Mouse (Mus musculus) ES-Bruce4 (cell line): Measurements from ENCODE around the gene Mia. TPM values are rescaled to one million over a fixed set of nuclear protein-coding genes. Genes with fewer than 3 reads are reported as not detected.

Source experiments
- H3K27ac ChIP-seq: 2 replicates; pipeline ENCODE4 v1.5.1; 2012; ENCODE audit warnings: low read length, inconsistent platforms; ENCODE audit not compliant: insufficient read depth
- H3K27me3 ChIP-seq: 2 replicates; pipeline ENCODE4 v1.6.1; 2012; ENCODE audit warnings: mild to moderate bottlenecking, low read length, inconsistent platforms; ENCODE audit not compliant: control insufficient read depth, poor library complexity, insufficient read depth, severe bottlenecking
- H3K36me3 ChIP-seq: 2 replicates; pipeline ENCODE4 v1.6.1; 2012; ENCODE audit warnings: inconsistent platforms, mild to moderate bottlenecking, low read length, moderate library complexity; ENCODE audit not compliant: control insufficient read depth, poor library complexity, insufficient read depth, severe bottlenecking
- H3K4me1 ChIP-seq: one replicate; pipeline ENCODE4 v1.8.1; 2011; ENCODE audit warnings: low read length; ENCODE audit not compliant: control insufficient read depth, insufficient read depth
- H3K4me3 ChIP-seq: 2 replicates; pipeline ENCODE4 v1.5.1; 2011; ENCODE audit warnings: low read depth, mild to moderate bottlenecking, low read length
- H3K9ac ChIP-seq: 2 replicates; pipeline ENCODE4 v1.6.1; 2012; ENCODE audit warnings: low read depth, mild to moderate bottlenecking, inconsistent platforms; ENCODE audit not compliant: poor library complexity, severe bottlenecking
- H3K9me3 ChIP-seq: replicated peaks from 2 replicates; pipeline ENCODE4 v1.6.1; 2012; ENCODE audit warnings: mild to moderate bottlenecking, low read length, inconsistent platforms; ENCODE audit not compliant: control insufficient read depth, poor library complexity, insufficient read depth, severe bottlenecking
- CTCF ChIP-seq: IDR thresholded peaks from one replicate; pipeline ENCODE4 v1.8.1; 2011; ENCODE audit warnings: low read depth, low read length
- EP300 ChIP-seq: IDR thresholded peaks from 2 replicates; pipeline ENCODE4 v1.6.1; 2011; ENCODE audit warnings: low read depth, low read length; ENCODE audit not compliant: insufficient read depth
- POLR2A ChIP-seq: IDR thresholded peaks from one replicate; pipeline ENCODE4 v1.8.1; 2011; ENCODE audit warnings: low read length; ENCODE audit not compliant: insufficient read depth
- polyA plus RNA-seq: library from polyadenylated mRNA; stranded (reverse); fragments of >200 nt; gene quantifications from 2 replicates; pipeline ENCODE4 v1.2.4, GENCODE M21; 2011; ENCODE audit warnings: low read depth; ENCODE audit not compliant: missing spikeins, insufficient read depth, insufficient read length

The Mia gene
- 1.0 and 3.1 TPM in 2 replicates for polyA plus RNA-seq

- Histone ChIP-seq H3K27me3 (no peaks in the 10 kb centered on the region), H3K4me1 (no peaks in the 10 kb centered on the region), H3K36me3 (peaks cover 2% of the 10 kb centered on the region), H3K4me3 (peak within 1 kb of the TSS; percentile 6), H3K9me3 (no peaks in the 10 kb centered on the region), H3K27ac (peak within 1 kb of the TSS; percentile 73), H3K9ac (peak within 1 kb of the TSS; percentile 61; the same call in 1 of the 2 replicates)
- TF ChIP-seq CTCF (no peak), POLR2A (no peak), EP300 (no peak)
Observed at GRCm38 (mm10) chr7:27180837-27181695, at the start of gene Mia, which contains the start of gene Gm21983. Mia (minus strand) TSS chr7:27181157. Gm21983 (minus strand) TSS chr7:27181086.

DNA sequence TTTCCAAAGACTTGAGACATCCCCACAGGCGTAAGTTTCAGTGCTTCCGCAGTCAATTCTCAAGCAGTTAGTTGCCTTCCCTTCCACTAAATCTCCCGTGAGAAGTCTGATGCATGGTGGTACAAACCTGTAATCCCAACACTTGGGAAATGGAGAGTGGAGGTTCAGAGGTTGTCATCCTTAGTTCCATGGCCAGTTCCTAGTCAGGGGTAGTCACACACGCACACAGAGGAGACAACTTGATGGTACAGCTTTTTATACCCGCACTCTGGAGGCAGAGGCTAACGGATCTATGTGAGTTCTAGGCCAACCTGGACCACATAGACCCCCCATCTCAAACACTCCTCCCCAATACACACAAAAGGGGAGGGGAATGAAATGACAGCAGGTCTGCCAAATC, 47.9 kb upstream of the Mia start:
- Histone ChIP-seq H3K27me3 (no peaks in the 10 kb centered on the region), H3K27ac (peak overlapping the region; percentile 85), H3K4me3 (peak overlapping the region; percentile 73), H3K9ac (peak overlapping the region; percentile 77), H3K36me3 (no peaks in the 10 kb centered on the region), H3K9me3 (no peaks in the 10 kb centered on the region), H3K4me1 (peaks cover 3% of the 10 kb centered on the region)
- TF ChIP-seq CTCF (no peak), POLR2A (no peak), EP300 (no peak)

GRCm38 (mm10) chr7:27228281-27228821, 47.4 kb upstream of the Mia start, which contains the start of gene Itpkc:
Itpkc (minus strand) TSS chr7:27228661.
- Histone ChIP-seq H3K27me3 (no peaks in the 10 kb centered on the region), H3K27ac (peak within 1 kb of the TSS; percentile 85), H3K9me3 (no peaks in the 10 kb centered on the region), H3K4me3 (peak within 1 kb of the TSS; percentile 73), H3K4me1 (peaks cover 5% of the 10 kb centered on the region), H3K9ac (peak within 1 kb of the TSS; percentile 77), H3K36me3 (no peaks in the 10 kb centered on the region)
- peak; percentile 94 for TF ChIP-seq POLR2A
- no peak for TF ChIP-seq CTCF
- TF ChIP-seq EP300 = 0 out of 2 replicates have a peak, but pooled peaks have one; percentile 27

DNA sequence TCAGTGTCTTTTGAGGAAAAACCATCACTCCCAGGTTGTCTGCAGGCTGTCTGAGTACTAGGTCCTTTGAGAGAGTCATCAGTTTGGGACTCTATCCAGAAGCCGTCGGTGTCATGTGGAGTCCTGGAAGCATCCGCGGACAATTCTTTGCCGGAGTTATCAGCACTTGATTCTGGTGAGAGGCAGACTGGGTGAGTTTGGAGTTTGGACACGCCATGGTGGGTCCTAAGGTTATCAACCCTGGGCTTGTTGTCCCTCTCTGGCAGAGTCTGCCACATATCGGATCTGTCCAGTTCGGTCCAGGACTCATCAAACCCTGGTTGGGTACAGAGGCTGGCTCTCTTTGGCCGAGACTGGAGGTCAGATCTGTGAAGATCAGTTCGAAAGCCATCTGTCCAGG, 46.7 kb upstream of the Mia start:
- H3K4me1 ChIP-seq = peaks cover 7% of the 10 kb centered on the region
- peak overlapping the region; percentile 73 for H3K4me3 ChIP-seq
- peak overlapping the region; percentile 77 for H3K9ac ChIP-seq
- no peaks in the 10 kb centered on the region for H3K36me3 ChIP-seq
- H3K9me3 ChIP-seq = no peaks in the 10 kb centered on the region
- no peaks in the 10 kb centered on the region for H3K27me3 ChIP-seq
- no peak overlapping the region for H3K27ac ChIP-seq
- no peak for TF ChIP-seq EP300
- TF ChIP-seq POLR2A = no peak
- TF ChIP-seq CTCF = no peak

GRCm38 (mm10) chr7:27227276-27227675, 46.3 kb upstream of the Mia start:
- no peaks in the 10 kb centered on the region for H3K36me3 ChIP-seq
- H3K27ac ChIP-seq = no peak overlapping the region
- H3K4me3 ChIP-seq = peak overlapping the region; percentile 73
- peaks cover 7% of the 10 kb centered on the region for H3K4me1 ChIP-seq
- H3K9ac ChIP-seq = peak overlapping the region; percentile 77
- TF ChIP-seq CTCF = no peak
- TF ChIP-seq POLR2A = no peak
- TF ChIP-seq EP300 = no peak
- no peaks in the 10 kb centered on the region for H3K9me3 ChIP-seq
- no peaks in the 10 kb centered on the region for H3K27me3 ChIP-seq
